Mouse (Mus musculus) heart, adult 2 months (tissue): ENCODE measurements around the gene Efna3. TPM values are rescaled to one million over a fixed set of nuclear protein-coding genes. Genes with fewer than 3 reads are reported as not detected.

Experiments
- DNase-seq, 2 experiments: peaks; one replicate each; pipeline ENCODE4 v3.0.0; 2021
- H3K27ac ChIP-seq: fragments of 200-600 bp; 2 replicates; pipeline ENCODE4 v1.8.1; 2022
- H3K27me3 ChIP-seq: fragments of 200-500 bp; 2 replicates; pipeline ENCODE4 v1.6.1; 2012; ENCODE audit warnings: mild to moderate bottlenecking, low read length, inconsistent platforms, mixed read lengths; ENCODE audit not compliant: control insufficient read depth, insufficient read depth
- H3K36me3 ChIP-seq: fragments of 200-500 bp; 2 replicates; pipeline ENCODE4 v1.6.1; 2012; ENCODE audit warnings: low read length, inconsistent platforms; ENCODE audit not compliant: control insufficient read depth, insufficient read depth
- H3K4me1 ChIP-seq: fragments of 200-500 bp; 2 replicates; pipeline ENCODE4 v1.6.1; 2011; ENCODE audit warnings: low read length; ENCODE audit not compliant: control insufficient read depth, insufficient read depth
- H3K4me3 ChIP-seq: fragments of 200-600 bp; 2 replicates; pipeline ENCODE4 v1.8.1; 2022
- H3K79me2 ChIP-seq: fragments of 200-500 bp; replicated peaks from 2 replicates; pipeline ENCODE4 v1.6.1; 2012; ENCODE audit warnings: mild to moderate bottlenecking, inconsistent platforms, low read length, moderate library complexity, mixed read lengths; ENCODE audit not compliant: control insufficient read depth, insufficient read depth
- H3K9ac ChIP-seq: fragments of 200-500 bp; 2 replicates; pipeline ENCODE4 v1.6.1; 2012; ENCODE audit warnings: low read depth, mild to moderate bottlenecking, control low read depth, inconsistent platforms, low read length, mixed read lengths
- CTCF ChIP-seq: fragments of 200-600 bp; IDR thresholded peaks from 2 replicates; pipeline ENCODE4 v1.8.1; 2022; ENCODE audit warnings: antibody characterized with exemption, mild to moderate bottlenecking, moderate library complexity
- EP300 ChIP-seq: fragments of 200-500 bp; IDR thresholded peaks from 2 replicates; pipeline ENCODE4 v1.6.1; 2011; ENCODE audit warnings: low read depth, low read length, control low read depth; ENCODE audit not compliant: insufficient read depth
- POLR2A ChIP-seq: fragments of 200-500 bp; IDR thresholded peaks from 2 replicates; pipeline ENCODE4 v1.6.1; 2011; ENCODE audit warnings: mild to moderate bottlenecking, low read depth, low read length, control low read depth; ENCODE audit not compliant: insufficient read depth
- WGBS: fragments of 180-500 bp; shearing (Covaris S2); methylation state at CpG from one replicate; pipeline ENCODE4 v1.1.7; 2018; 5-methylcytosine and 5-hydroxymethylcytosine counted together
- intact Hi-C: fragments of 180-260 bp; cut with DNase I; formaldehyde crosslinking; loops from one replicate; pipeline ENCODE4 v1.15.1; 2025
- long read RNA-seq: library from polyadenylated mRNA; stranded (forward); transcript quantifications from one replicate; pipeline ENCODE4 v2.0.0, GENCODE M21; 2021
- polyA plus RNA-seq: library from polyadenylated mRNA; depleted of rRNA; stranded (reverse); fragments of >200 nt; gene quantifications from 2 replicates; pipeline ENCODE4 v1.2.3, GENCODE M21; 2012; rRNA removed
- total RNA-seq, 2 experiments: library from RNA; stranded (reverse); gene quantifications; 2 replicates each; pipeline ENCODE4 v1.2.3; 2021

Gene Efna3
- total RNA-seq = not detected
- polyA plus RNA-seq = 0.09 TPM in 1 of 2 replicates, not detected in the other
- long read RNA-seq = 0 reads

DNA sequence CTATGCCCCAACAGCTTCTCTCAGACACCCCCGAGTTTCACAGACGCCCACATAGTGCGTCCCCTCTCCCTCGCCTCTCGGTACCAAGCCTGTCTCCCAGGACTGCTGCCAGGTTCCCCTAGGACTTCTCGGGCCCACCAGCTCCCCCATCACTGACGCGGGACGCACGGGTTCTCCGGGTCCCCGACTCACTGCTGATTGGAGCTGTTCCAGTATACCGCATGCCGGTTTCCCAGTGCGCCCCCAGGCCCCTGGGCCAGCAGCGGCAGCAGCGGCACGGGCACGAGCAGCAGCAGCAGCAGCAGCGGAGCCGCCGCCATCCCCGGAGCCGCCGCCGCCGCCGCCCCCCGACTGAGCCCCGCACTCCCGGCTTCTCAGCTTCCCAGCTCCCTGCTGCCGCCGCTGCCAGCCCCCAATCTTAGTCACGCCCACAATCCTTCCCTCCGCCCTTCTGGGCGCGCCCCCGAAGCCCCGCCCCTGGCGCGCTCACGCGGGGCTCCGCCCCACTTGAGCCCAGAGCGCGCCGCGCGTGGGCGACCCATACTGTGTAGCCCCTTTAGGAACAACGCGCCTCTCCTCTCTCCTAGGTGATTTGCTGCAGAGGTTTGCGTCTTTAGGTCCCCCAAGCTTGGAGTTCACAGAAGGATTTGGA lies at the start of gene Efna3:
TSS of gene Efna3 (minus strand) at position 452 of the 652 bp plus-strand sequence.
- peaks cover 5% of the 10 kb centered on the region for H3K4me1 ChIP-seq
- H3K36me3 ChIP-seq = no peaks in the 10 kb centered on the region
- no peak for TF ChIP-seq POLR2A
- no peak for TF ChIP-seq EP300
- no peak for TF ChIP-seq CTCF

DNA sequence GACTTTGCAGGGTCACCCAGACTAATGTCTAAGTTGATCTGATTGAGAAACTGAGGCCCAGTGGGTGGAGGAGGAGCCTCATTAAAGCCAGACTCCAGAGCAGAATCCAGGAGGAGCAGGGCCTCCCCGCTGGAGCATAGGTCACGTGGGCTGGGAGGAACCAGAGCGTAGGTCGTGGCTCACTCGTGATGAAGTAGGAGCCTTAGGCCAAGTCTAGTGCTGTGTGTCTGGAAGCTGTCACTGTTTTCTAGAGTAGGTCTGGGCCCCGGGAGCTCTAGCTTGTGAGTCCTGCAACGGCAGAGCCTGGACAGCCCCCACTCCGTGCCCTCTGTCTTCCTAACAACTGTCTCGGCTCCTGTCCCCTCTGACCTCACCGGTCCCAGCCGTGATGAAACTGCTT lies 44.6 kb upstream of the Efna3 start:
- Histone ChIP-seq H3K79me2 (no peaks in the 10 kb centered on the region), H3K27me3 (no peaks in the 10 kb centered on the region), H3K36me3 (no peaks in the 10 kb centered on the region), H3K9ac (no peak overlapping the region), H3K4me3 (no peak overlapping the region), H3K27ac (no peak overlapping the region), H3K4me1 (no peaks in the 10 kb centered on the region)
- no peak for TF ChIP-seq POLR2A
- TF ChIP-seq EP300 = no peak
- no peak for TF ChIP-seq CTCF
- no peak for DNase-seq
- intact Hi-C loops = no loop called here
- 63% methylated on average over 11 of the region's 11 CpGs for WGBS

More for the DNA sequence above, at the start of gene Efna3:
- H3K27ac ChIP-seq = no peak within 1 kb of the TSS
- peak within 1 kb of the TSS; percentile 54 for H3K4me3 ChIP-seq
- peak; percentile 73 to 84 for DNase-seq
- H3K79me2 ChIP-seq = no peaks in the 10 kb centered on the region
- intact Hi-C loops = no loop called here
- WGBS = 2% methylated on average over 48 of the region's 53 CpGs
- H3K9ac ChIP-seq = peak within 1 kb of the TSS; percentile 43
- H3K27me3 ChIP-seq = peaks cover 28% of the 10 kb centered on the region

DNA sequence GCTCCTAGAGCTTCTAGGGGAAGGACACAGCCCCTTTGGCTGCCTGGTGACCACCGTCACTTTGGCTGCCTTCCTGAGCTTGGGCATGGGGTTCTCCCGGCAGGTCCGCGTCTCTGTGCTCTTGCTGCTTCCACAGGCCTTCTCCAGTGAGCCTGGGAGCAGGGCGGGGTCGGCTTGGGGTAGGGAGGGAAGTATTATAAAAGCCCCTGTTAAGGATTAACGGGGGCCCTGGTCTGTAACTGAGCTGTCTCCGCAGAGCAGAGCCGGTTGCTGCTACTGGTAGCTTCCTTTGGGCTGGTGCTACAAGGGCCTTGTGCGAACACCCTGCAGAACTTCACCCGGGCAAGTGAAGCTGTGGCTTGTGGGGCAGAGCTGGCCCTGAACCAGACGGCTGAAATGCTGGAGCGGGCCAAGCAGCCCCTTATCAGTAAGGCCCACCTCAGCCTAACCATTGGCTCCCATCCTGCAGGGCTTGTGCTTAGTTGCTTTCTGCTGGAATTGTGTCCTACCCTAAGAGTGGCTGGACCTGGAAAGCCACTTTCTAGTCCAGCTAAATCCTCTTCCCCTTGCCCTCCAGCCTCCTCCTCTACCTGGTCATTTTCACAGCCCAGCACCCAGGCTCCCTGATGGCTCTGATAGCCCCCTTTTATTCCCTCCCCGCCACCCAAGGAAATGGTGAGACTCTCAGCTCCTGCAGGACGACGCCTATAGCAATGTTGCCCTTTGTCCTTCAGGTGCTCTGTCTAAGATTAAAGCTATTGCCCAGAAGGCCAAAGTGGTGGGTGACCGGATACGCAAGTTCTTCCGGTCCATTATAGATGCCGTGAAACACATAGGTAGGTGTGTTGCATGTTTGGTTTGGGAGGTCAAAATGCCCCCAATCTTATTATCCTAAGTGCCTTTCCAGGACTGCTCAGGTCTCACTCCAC lies 43.0 kb upstream of the Efna3 start:
- Histone ChIP-seq H3K27me3 (no peaks in the 10 kb centered on the region), H3K9ac (no peak overlapping the region), H3K36me3 (no peaks in the 10 kb centered on the region), H3K79me2 (no peaks in the 10 kb centered on the region), H3K4me3 (no peak overlapping the region), H3K4me1 (no peaks in the 10 kb centered on the region), H3K27ac (no peak overlapping the region)
- WGBS = 82% methylated on average over 20 of the region's 20 CpGs
- DNase-seq = no peak
- intact Hi-C loops = no loop called here
- TF ChIP-seq CTCF (no peak), POLR2A (no peak), EP300 (no peak)

DNA sequence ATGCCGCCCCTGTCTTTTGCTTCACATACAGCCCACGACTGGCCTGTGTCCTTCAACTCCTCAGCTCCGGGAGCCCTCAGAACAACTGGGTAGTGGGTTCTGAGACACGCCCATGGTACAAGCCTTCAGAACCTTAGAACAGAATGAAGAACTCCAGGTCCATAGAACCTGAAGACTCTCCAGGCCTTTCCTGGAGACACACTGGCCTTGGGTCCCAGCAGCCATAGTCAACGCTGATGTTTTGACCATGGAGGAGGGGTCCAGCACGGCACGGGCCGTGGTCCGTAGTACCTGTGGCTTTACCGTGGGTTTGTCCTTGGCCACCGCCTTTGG lies 42.4 kb upstream of the Efna3 start, which contains the start of gene Dcst1:
TSS of gene Dcst1 (minus strand) at position 101 of the 333 bp plus-strand sequence.
- Histone ChIP-seq H3K27me3 (no peaks in the 10 kb centered on the region), H3K4me3 (no peak within 1 kb of the TSS), H3K9ac (no peak within 1 kb of the TSS), H3K27ac (no peak within 1 kb of the TSS), H3K4me1 (no peaks in the 10 kb centered on the region), H3K36me3 (no peaks in the 10 kb centered on the region), H3K79me2 (no peaks in the 10 kb centered on the region)
- WGBS = 94% methylated on average over 11 of the region's 11 CpGs
- intact Hi-C loops = no loop called here
- no peak for DNase-seq
- TF ChIP-seq POLR2A (no peak), EP300 (no peak), CTCF (no peak)

- no peak for TF ChIP-seq EP300
- WGBS = 73% methylated on average over 8 of the region's 8 CpGs
- DNase-seq = no peak
- Histone ChIP-seq H3K27ac (no peak overlapping the region), H3K4me1 (no peaks in the 10 kb centered on the region), H3K79me2 (no peaks in the 10 kb centered on the region), H3K36me3 (no peaks in the 10 kb centered on the region), H3K4me3 (no peak overlapping the region), H3K27me3 (no peaks in the 10 kb centered on the region), H3K9ac (no peak overlapping the region)
- intact Hi-C loops = no loop called here
These were observed 41.9 kb upstream of the Efna3 start for GRCm38 (mm10) chr3:89364631-89365030.

- 94% methylated on average over 7 of the region's 7 CpGs for WGBS
- Histone ChIP-seq H3K27me3 (no peaks in the 10 kb centered on the region), H3K4me1 (no peaks in the 10 kb centered on the region), H3K36me3 (no peaks in the 10 kb centered on the region), H3K4me3 (no peak within 1 kb of the TSS), H3K9ac (no peak within 1 kb of the TSS), H3K79me2 (no peaks in the 10 kb centered on the region), H3K27ac (no peak within 1 kb of the TSS)
- no peak for TF ChIP-seq EP300
- TF ChIP-seq POLR2A = no peak
- TF ChIP-seq CTCF = no peak
- intact Hi-C loops = no loop called here
- DNase-seq = no peak
These were observed 38.9 kb upstream of the Efna3 start, which contains the start of gene Dcst2 for GRCm38 (mm10) chr3:89361675-89362074. Gene Dcst2, plus strand, starts transcription at chr3:89361975.
